Mouse (Mus musculus): Measurements from ENCODE around the gene Strc.

GRCm38 (mm10) chr2:121359461-121359860 is 27.5 kb downstream of the Strc start:
- TF ChIP-seq CTCF (IDR thresholded peaks at IDR 0.05; ENCODE audit: low read depth) (no peak), EP300 (IDR thresholded peaks at IDR 0.05; ENCODE audit: low read depth) (no peak)

Data from liver, embryonic 14.5 days (tissue).